Mouse (Mus musculus): ENCODE results near the gene Gm8947.
"Not testable (repeated sequence)": the region's sequence is repeated elsewhere in the genome, so short reads cannot be mapped to it uniquely, and the experiment has no call there.

Gm8947 gene

DNA sequence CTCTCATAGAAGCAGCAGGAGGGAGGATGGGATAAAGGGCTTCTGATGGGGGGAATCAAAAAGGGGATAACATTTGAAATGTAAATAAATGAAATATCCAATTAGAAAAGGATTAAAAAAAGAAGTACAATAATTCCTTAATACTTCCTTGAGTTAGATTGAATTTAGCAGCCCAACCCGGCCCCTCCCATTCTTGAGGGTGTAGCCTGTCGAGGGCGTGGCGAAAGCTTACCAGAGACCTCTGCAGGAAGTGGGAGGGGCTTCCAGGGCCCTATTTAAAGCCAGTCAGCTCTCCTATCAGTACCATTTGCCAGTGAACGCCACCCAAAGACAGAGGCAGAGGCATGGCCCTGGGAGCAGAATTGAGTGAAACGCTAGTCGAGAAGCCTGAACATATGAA, 9.9 kb upstream of the Gm8947 start, which contains the start of gene Gm47985:
Gene Gm47985 (plus strand): TSS at position 272 of the 400 bp plus-strand sequence.
- DNase-seq = not testable (repeated sequence)

DNA sequence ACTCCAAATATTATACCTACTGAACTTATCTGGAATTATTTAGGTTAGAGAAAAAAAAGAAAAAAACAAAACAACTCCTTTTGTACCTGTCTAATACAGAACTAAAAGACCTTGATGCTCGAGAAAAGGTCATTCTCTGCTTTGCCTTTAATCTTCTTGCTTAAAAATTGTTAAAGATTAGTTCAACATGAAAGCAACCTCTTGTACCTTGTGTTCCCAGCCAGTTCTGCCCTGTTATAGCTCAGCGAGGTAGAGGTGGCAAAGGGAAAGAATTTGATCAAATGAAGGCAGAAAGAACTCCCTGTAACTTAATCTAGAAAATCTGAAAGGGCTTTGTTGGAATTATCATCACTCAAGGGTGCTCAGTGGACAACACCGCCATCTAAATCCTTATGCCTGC, 6.0 kb upstream of the Gm8947 start:
- not testable (repeated sequence) for DNase-seq

DNA sequence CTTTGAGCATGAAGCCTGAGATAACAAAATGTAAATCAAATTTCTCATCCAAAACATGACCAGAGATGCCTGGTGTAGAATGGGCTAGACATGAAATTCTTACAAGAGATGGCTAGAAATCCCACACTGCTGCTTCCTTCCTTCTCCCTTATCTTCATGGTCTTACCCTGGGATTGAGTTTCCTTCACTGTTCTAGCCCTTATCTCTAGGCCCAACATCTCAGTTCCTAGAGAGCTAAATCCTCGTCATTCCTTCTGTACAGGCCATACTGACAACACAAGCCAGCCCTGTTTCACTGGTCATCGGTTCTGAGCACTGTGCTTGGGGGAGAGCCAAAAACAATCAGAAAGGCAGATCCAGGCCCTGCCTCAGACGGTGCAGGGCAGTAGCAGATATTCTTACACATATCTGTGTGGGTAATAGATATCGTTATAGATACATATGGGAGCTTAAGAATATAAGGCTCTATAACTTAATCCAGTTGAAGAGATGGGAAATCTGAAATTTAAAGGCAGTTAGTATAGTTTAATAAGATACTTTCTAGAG, 5.2 kb upstream of the Gm8947 start:
- not testable (repeated sequence) for DNase-seq

DNA sequence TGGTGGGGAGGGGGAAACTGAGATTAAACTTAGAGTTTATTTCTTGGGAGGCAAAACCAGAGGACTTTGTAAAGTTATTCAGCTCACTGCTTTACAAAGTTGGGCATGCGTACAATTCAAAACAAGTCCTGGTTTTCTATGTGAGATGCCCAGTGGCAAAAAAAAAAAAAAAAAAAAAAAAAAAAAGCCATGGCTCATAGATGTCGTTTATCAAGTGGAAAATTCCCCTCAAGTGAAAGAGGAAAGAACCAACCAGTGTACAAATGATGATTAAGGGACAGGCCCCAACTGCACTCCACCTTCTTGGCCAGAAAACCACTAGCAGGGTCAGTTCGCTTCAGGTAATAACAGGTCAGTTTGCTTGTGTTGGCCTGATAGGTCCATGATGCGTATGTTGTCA, 3.7 kb upstream of the Gm8947 start:
- no peak for DNase-seq

DNA sequence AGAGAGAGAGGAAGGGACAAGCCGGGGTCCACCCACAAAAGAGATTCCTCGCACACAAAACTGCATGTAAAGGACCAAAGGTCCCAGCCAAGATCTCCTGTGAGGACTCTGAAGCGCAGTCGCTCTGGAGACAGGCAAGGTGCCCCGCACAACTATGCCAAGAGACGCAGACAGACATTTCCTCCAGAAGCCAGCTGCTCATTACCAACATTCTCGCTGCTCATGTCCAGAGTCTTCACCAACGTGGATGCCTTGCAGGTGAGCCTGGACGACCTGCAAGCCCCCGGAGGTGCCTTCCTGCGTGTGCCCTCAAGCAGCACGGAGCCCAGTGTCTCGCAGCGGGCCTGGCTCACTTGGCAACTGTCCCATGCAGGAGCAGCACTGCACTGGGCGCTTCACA, 563 bp downstream of the Gm8947 start:
- not testable (repeated sequence) for DNase-seq

DNA sequence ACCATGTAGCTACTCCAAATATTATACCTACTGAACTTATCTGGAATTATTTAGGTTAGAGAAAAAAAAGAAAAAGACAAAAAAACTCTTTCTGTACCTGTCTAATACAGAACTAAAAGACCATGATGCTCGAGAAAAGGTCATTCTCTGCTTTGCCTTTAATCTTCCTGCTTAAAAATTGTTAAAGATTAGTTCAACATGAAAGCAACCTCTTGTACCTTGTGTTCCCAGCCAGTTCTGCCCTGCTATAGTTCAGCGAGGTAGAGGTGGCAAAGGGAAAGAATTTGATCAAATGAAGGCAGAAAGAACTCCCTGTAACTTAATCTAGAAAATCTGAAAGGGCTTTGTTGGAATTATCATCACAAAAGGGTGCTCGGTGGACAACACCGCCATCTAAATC, 3.8 kb downstream of the Gm8947 start:
- not testable (repeated sequence) for DNase-seq

DNA sequence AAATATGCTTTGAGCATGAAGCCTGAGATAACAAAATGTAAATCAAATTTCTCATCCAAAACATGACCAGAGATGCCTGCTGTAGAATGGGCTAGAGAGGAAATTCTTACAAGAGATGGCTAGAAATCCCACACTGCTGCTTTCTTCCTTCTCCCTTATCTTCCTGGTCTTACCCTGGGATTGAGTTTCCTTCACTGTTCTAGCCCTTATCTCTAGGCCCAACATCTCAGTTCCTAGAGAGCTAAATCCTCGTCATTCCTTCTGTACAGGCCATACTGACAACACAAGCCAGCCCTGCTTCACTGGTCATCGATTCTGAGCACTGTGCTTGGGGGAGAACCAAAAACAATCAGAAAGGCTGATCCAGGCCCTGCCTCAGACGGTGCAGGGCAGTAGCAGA, 4.5 kb downstream of the Gm8947 start:
- DNase-seq = not testable (repeated sequence)

DNA sequence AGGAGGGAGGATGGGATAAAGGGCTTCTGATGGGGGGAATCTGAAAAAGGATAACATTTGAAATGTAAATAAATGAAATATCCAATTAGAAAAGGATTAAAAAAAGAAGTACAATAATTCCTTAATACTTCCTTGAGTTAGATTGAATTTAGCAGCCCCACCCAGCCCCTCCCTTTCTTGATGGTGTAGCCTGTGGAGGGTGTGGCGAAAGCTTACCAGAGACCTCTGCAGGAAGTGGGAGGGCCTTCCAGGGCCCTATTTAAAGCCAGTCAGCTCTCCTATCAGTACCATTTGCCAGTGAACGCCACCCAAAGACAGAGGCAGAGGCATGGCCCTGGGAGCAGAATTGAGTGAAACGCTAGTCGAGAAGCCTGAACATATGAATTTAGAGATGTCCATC, 5.9 kb downstream of the Gm8947 start, which contains the start of gene Gm47995:
Gene Gm47995 (plus strand): TSS at position 329 of the 400 bp plus-strand sequence.
- not testable (repeated sequence) for DNase-seq

DNA sequence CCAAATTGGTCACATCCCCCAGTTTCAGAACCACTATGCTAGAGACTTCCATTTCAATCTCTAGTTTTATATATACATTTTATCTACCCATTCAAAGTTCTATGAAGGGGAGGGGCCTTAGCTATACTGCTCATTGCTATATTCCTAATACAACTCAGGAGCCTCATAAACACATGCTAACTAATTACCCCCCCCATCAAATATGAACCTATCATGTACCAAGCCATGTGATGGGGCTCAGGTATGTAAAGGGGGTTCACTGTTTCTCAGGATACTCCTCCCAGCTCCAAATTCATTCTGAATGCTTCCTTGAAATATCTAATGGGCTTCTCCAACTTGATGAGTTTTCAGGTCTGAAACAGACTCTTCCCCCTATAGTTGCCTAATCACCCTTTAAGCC, 8.4 kb downstream of the Gm8947 start:
- not testable (repeated sequence) for DNase-seq

DNA sequence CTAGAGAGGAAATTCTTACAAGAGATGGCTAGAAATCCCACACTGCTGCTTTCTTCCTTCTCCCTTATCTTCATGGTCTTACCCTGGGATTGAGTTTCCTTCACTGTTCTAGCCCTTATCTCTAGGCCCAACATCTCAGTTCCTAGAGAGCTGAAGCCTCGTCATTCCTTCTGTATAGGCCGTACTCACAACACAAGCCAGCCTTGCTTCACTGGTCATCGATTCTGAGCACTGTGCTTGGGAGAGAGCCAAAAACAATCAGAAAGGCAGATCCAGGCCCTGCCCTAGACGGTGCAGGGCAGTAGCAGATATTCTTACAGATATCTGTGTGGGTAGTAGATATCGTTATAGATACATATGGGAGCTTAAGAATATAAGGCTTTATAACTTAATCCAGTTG, 10.6 kb downstream of the Gm8947 start:
- not testable (repeated sequence) for DNase-seq

DNA sequence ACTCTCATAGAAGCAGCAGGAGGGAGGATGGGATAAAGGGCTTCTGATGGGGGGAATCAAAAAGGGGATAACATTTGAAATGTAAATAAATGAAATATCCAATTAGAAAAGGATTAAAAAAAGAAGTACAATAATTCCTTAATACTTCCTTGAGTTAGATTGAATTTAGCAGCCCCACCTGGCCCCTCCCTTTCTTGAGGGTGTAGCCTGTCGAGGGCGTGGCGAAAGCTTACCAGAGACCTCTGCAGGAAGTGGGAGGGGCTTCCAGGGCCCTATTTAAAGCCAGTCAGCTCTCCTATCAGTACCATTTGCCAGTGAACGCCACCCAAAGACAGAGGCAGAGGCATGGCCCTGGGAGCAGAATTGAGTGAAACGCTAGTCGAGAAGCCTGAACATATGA, 11.6 kb downstream of the Gm8947 start, which contains the start of gene 3110040M04Rik:
Gene 3110040M04Rik (plus strand): TSS at position 304 of the 400 bp plus-strand sequence.
- DNase-seq = not testable (repeated sequence)

DNA sequence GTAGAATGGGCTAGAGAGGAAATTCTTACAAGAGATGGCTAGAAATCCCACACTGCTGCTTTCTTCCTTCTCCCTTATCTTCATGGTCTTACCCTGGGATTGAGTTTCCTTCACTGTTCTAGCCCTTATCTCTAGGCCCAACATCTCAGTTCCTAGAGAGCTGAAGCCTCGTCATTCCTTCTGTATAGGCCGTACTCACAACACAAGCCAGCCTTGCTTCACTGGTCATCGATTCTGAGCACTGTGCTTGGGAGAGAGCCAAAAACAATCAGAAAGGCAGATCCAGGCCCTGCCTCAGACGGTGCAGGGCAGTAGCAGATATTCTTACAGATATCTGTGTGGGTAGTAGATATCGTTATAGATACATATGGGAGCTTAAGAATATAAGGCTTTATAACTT, 16.3 kb downstream of the Gm8947 start:
- not testable (repeated sequence) for DNase-seq

DNA sequence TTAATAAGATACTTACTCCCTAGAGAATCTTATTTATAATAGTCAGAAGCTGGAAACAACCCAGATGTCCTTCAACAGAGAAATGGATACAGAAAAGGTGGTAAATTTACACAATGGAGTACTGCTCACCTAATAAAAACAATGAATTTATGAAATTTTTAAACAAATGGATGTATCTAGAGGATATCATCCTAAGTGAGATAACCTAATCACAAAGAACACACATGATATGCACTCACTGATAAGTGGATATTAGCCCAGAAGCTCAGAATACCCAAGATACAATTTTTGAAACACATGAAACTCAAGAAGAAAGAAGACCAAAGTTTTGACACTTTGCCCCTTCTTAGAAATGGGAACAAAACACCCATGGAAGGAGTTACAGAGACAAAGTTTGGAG, 16.8 kb downstream of the Gm8947 start:
- DNase-seq = not testable (repeated sequence)

DNA sequence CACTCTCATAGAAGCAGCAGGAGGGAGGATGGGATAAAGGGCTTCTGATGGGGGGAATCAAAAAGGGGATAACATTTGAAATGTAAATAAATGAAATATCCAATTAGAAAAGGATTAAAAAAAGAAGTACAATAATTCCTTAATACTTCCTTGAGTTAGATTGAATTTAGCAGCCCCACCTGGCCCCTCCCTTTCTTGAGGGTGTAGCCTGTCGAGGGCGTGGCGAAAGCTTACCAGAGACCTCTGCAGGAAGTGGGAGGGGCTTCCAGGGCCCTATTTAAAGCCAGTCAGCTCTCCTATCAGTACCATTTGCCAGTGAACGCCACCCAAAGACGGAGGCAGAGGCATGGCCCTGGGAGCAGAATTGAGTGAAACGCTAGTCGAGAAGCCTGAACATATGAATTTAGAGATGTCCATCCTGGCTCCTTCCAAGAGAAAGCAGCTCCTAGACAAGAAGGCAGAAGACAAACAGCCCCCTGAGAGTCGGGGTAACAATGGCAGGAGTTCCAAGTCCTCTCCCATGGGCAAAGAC, 17.7 kb downstream of the Gm8947 start, which contains the start of gene Gm47996:
Gene Gm47996 (plus strand): TSS at position 308 of the 532 bp plus-strand sequence.
- not testable (repeated sequence) for DNase-seq

DNA sequence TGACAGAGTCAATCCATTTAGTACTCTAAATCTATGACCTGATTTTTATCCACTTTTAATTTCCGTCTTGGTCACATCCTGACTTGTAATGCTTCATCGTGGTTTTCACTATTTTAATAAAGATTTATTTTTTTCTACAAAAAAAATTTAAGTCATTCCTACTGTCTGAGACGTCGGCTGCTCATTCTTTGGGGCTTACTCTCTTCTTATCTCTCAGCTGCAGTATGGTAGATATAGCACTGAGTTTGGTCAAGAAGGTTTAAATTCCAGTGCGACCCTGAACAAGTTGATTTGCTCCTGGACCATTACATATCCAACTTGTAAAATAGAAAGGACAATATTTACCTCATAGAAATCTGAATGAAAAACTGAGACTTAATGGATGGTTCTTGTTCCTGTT, 19.5 kb downstream of the Gm8947 start:
- DNase-seq = not testable (repeated sequence)

DNA sequence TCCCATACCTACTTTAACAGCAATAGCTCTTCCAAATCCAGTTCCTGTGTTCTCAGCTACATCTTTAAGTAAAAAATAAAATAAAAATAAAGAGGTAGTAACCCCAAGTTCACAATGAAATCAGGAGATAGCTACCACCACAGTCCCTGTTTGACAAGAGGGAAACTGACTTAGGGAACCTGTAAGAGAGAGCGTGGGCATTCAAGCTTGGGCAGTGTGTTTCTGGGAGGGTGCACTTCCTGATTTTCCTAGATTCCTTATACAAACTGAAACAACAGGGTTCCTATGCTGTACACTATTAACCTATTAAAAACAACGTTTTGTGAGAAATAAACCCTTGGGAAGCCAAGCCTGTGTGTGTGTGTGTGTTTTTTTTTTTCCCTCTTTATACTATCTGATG, 22.7 kb downstream of the Gm8947 start:
- no peak for DNase-seq

DNA sequence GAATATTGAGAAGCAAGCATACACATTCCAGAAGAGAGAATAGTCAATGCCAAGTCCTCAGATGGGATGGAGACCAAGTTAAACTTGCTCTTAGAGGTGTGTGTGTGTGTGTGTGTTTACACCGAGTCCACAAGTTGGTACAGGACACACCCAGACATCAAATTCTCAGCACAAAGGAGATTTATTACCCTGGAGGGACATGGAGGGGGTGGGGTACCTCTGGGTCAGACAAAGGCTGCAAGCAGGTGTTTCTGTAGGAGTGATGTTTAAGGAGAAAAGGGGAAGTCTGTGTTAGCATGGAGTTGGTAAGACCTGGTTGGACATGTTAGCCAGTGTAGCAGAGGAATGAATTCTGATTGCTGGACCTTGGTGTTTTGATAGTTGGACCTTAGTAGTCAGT, 23.8 kb downstream of the Gm8947 start:
- DNase-seq = no peak

DNA sequence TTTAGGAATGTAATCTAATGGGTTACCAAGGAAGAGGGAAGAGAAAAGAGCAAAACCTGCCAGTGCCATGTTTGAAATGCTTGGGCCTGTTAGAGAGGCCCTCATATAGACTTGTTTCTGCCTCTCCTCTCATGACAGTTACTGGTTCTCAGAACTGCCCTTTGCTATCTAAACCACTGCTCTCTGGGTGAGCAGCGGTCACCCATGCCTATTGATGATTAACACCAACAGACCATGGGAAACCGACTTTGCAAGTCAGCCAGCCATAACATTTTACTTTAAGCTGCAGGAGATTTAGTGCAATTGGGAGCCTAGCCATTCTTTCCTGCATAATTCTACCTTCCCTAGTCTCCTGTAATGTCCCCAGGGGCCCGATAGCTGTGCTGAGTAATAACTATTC, 24.2 kb downstream of the Gm8947 start:
- DNase-seq = no peak

DNA sequence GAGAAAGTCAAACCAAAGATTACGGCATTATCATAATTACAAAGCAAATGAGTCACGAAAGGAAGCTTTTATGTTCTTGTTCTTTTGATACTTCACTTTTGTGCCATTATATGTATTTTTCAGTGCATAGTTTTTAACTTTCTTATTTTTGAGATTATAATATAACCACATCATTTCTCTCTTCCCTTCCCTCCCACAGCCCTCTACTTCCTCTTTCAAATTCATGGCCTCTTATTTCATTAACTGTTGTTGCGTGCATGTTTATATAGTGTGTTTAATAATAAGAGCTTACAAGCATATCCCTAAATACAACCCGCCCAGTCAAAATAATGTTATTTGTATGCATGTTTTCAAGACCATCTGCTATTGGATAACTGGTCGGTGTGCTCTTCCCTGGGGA, 26.9 kb downstream of the Gm8947 start:
- no peak for DNase-seq

DNA sequence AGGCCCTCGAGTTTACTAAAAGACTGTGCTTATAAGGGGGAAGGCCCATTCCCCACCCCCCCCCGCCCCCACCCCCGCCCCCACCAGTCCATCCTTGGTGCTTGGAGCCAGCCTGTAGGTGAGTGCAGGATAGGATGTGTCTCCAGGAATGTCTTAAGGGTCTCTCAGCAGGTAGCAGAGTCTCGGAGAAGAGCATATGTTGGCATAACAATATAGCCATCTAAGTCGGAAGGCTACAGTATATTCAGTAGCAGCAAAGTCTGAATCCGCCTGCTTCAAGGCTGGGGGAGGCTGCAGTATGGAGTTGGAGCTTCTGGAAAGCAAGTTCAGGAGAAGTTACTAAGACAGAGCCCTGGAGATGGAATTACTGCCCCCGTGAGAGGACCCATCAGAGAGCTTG, 27.9 kb downstream of the Gm8947 start:
- no peak for DNase-seq

DNA sequence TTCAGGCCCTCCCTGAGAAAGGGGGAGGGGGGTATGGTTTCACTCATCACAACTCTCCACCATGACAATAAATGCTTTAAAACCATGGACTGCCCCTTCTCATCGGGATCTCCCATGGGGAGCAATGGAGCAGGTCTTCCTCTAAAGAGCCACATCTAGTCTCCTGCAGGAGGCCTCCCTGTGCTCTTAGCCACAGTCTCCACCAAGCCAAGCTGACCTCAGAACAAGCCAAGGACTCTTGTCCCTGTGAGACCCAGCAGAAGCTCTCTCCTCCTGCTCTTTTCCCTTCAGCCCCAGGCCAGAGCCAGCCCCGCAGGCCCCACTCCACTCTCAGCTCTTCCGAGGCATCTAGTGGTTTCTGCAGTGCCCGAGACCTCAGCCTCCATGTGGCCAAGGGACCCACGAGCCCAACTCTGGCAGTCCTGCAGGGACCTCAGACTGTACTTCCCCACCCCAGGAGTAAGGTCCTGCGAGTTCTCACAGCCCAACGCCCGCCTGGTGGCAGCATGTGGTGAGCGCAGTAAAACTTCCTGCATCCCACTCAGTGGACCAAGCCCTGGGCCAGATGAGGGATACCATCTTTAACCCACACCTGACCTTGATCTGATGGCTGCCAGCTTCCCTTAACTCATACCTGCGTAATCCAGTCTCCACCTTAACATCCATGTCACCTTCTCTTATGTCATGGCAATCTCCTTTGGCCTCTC, 30.5 kb downstream of the Gm8947 start:
- no peak for DNase-seq

DNA sequence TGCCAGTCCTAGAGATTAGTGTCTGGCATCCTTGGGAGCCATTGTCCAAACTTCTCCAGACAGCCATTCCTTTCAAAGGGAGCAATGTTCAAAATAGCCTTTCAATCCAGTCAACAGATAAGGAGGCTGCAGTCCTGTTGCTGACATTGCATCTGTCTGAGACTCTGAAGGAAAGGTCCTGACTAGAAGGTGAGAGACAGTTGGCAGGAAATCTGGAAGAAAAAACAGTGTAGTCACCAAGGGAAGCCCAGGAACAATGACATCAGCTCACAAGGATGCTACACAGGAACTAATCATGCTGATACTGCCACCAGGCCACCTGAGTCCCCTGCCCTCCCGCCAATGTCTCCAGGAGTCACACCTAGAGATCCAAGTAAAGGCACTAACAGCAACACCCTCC, 31.2 kb downstream of the Gm8947 start:
- no peak for DNase-seq

DNA sequence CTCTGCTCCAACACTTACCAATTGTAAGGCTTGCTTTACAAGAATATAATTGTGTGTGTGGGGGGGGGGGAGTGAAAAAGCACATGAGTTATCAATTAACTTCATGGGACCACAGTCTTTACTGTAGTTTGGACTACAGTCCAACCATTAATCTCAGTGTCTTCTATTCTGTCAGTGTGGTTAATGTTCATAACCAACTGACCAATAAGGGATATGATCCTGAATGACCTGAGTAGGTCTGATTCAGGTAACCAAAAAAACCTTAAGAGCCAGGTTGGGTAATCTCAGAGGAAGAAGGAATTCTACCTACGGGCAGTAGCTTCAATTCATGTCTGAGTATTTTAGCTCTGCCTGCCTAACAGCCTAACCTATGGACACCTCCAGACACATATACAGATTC, 32.4 kb downstream of the Gm8947 start:
- DNase-seq = no peak

DNA sequence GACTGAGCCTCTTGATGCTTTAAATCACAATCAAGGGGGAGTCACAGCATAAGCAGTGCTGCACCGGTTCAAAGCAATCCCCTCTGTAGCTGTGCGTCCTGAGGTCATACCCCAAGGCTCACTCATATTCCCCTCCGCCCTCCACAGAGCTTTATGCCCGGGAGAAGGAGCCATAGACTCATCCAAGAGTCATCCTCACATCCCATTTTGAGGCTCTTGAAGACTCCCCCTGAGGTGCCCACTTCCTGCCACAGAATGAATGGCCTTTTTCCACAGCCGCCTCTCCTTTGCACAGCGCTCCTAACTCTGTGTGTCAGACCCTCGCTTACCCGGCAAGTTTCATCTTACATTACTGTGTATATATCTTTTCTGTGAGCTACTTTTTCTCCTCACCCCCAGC, 35.3 kb downstream of the Gm8947 start:
- DNase-seq = no peak

All from cerebellum, postnatal 36 days (tissue).